Mouse (Mus musculus) hindbrain, embryonic 16.5 days (tissue): ENCODE results near the gene Asb1. TPM values are rescaled to one million over a fixed set of nuclear protein-coding genes. Genes with fewer than 3 reads are reported as not detected.

Experiments
- ATAC-seq: fragments of 200-750 bp; cut with Nextera tagmentation; 2 replicates; pipeline ENCODE4 v1.8.0; 2017; ENCODE audit warnings: moderate TSS enrichment, moderate library complexity
- H3K27ac ChIP-seq: fragments of 300-500 bp; sonication (generic); 2 replicates; pipeline ENCODE4 v1.5.1; 2014; ENCODE audit warnings: low read depth, mild to moderate bottlenecking, control low read depth, low read length, moderate library complexity
- H3K27me3 ChIP-seq: fragments of 300-500 bp; sonication (generic); replicated peaks from 2 replicates; pipeline ENCODE4 v1.6.1; 2014; ENCODE audit warnings: low read length; ENCODE audit not compliant: control insufficient read depth, insufficient read depth
- H3K36me3 ChIP-seq: fragments of 300-500 bp; sonication (generic); 2 replicates; pipeline ENCODE4 v1.6.1; 2014; ENCODE audit warnings: mild to moderate bottlenecking, low read length, moderate library complexity, mixed read lengths; ENCODE audit not compliant: control insufficient read depth, insufficient read depth
- H3K4me1 ChIP-seq: fragments of 300-500 bp; sonication (generic); 2 replicates; pipeline ENCODE4 v1.6.1; 2014; ENCODE audit warnings: low read depth, low read length; ENCODE audit not compliant: control insufficient read depth, insufficient read depth
- H3K4me2 ChIP-seq: fragments of 300-500 bp; sonication (generic); 2 replicates; pipeline ENCODE4 v1.6.1; 2014; ENCODE audit warnings: mild to moderate bottlenecking, low read length, control low read depth, moderate library complexity
- H3K4me3 ChIP-seq: fragments of 300-500 bp; sonication (generic); 2 replicates; pipeline ENCODE4 v1.5.1; 2014; ENCODE audit warnings: mild to moderate bottlenecking, low read length, control low read depth, moderate library complexity
- H3K9ac ChIP-seq: fragments of 300-500 bp; sonication (generic); 2 replicates; pipeline ENCODE4 v1.6.1; 2014; ENCODE audit warnings: low read depth, mild to moderate bottlenecking, control low read depth, low read length, moderate library complexity
- H3K9me3 ChIP-seq: fragments of 300-500 bp; sonication (generic); 2 replicates; pipeline ENCODE4 v1.6.1; 2014; ENCODE audit warnings: mild to moderate bottlenecking, low read length, moderate library complexity; ENCODE audit not compliant: control insufficient read depth
- WGBS: fragments of 180-500 bp; shearing (Covaris S2); extraction: QIAGEN DNeasy Blood & Tissue Kit; methylation state at CpG from one replicate; pipeline ENCODE4 v1.1.7; 2014; 5-methylcytosine and 5-hydroxymethylcytosine counted together
- polyA plus RNA-seq: library from polyadenylated mRNA; unstranded; fragments of >200 nt; fragmentation: Nextera tagmentation; extraction: Ambion mirVana; gene quantifications from 2 replicates; pipeline ENCODE4 v1.2.1, GENCODE M21; 2015

Gene Asb1
- 10.3 and 12.0 TPM in 2 replicates for polyA plus RNA-seq

DNA sequence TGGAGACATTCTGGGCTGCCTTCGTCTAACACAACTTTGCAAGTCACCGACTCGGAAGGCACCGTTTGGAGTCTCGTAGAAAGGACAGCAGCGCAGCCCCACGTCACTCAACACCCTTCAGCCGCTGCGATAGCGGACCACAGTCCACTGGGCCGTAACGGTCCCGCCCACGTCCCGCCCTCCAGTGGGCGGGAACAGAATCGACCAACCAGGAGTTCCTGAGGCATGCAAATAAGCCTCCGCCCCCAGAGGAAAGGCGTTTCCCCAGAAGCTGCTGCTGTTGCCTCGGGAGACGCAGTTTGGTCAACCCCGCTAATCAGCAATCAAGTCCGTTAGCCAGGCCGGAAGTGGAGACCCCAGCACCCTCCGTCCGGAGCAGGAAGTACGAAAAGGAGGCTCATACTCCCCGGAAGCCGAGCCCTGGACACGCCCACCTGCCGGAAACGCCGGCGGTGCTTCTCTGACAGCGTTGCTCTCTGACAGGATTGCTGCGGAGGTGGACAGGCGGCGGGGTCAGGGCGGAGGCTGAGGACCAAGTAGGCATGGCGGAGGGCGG is at the start of gene Asb1:
TSS of gene Asb1 (plus strand) at position 274 of the 556 bp plus-strand sequence.
- Histone ChIP-seq H3K4me3 (peak within 1 kb of the TSS; percentile 61), H3K9me3 (no peaks in the 10 kb centered on the region), H3K36me3 (no peaks in the 10 kb centered on the region), H3K4me2 (peak within 1 kb of the TSS; percentile 88), H3K27ac (no peak within 1 kb of the TSS; the same call in 1 of the 2 replicates), H3K27me3 (peaks cover 5% of the 10 kb centered on the region; the same call in 1 of the 2 replicates), H3K9ac (peak within 1 kb of the TSS; percentile 76), H3K4me1 (peaks cover 12% of the 10 kb centered on the region)
- ATAC-seq, result peak; percentile 98
- under 1% methylated on average over 41 of the region's 41 CpGs for WGBS

DNA sequence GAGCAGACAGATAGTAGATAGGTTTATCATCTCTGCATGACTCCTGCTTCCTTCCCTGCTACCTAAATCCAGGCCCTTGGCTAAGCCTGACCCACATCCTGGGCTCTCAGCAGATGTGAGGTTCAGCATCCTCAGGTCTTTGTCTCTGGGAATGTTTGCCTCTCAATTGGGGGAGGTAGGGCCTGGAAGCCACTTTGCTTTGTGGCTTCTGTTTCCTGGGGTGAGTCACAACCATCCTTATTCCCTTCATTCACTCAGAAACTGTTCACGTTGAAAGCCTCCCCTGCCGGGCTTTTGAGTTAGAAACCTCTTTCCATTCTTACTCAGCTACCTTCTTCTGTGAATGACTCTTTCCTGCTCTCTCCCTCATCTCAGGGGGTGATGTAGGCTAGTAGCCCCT is 47.6 kb upstream of the Asb1 start:
- Histone ChIP-seq H3K4me3 (no peak overlapping the region), H3K9ac (no peak overlapping the region), H3K4me1 (peaks cover 15% of the 10 kb centered on the region), H3K4me2 (no peak overlapping the region), H3K27ac (no peak overlapping the region), H3K36me3 (no peaks in the 10 kb centered on the region), H3K27me3 (no peaks in the 10 kb centered on the region), H3K9me3 (no peaks in the 10 kb centered on the region)
- no peak for ATAC-seq
- 15% methylated on average over 2 of the region's 2 CpGs for WGBS

DNA sequence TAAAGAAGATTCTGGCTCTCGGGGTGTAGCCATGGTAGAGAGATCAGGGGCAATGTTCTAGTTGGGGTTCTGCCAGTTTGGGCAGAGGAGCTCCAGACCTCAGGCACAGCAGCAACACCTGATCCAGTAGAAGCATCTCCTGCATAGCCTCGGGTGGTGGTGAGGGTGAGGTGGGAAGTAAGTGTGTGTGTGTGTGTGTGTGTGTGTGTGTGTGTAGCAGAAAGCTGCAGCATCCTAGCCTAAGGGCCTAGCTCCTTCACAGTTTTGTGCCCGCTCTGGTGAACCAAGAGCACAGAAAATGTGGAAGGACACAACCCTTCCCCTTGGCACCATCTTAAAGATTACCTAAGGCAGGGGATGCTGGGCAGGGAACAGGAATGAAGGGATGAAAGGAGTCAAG is 46.4 kb upstream of the Asb1 start:
- Histone ChIP-seq H3K4me1 (peaks cover 15% of the 10 kb centered on the region), H3K36me3 (no peaks in the 10 kb centered on the region), H3K4me3 (peak overlapping the region; percentile 84), H3K4me2 (peak overlapping the region; percentile 93), H3K9ac (peak overlapping the region; percentile 88), H3K9me3 (no peaks in the 10 kb centered on the region), H3K27me3 (no peaks in the 10 kb centered on the region), H3K27ac (no peak overlapping the region)
- 53% methylated on average over 3 of the region's 3 CpGs for WGBS
- peak; percentile 1 for ATAC-seq

DNA sequence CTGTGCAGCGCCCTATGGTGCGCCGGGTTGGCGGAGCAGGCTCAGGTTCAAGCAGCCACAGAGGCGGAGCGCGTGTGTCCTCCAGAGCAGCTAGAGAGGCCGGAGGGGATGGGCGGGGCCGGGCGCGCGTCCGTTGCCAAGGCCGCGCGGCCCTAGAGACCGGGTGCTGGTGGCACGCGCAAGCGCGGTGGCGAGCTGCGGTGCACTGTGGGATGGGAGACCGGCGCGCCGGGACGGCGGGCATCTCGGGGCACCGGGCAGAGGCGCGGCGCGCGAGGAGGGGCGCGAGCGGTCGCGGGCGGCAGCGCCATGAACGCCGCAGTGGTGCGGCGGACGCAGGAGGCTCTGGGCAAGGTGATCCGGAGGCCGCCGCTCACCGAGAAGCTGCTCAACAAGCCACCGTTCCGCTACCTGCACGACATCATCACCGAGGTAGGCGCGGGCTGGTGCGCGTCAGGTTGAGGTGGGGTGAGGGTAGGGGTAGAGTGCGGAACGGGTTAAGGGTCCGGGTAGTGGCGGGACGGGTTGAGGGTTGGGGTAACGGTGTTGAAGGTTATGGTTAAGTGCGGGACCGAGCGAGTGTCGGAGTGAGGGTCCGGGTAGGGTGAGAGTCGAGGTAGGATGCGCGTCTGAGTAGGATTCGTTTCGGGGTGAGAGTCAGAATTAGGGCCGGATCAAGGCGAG is 45.7 kb upstream of the Asb1 start, which contains the start of gene Traf3ip1:
TSS of gene Traf3ip1 (plus strand) at position 191 of the 684 bp plus-strand sequence.
- peak; percentile 99 for ATAC-seq
- peak within 1 kb of the TSS; percentile 88 for H3K9ac ChIP-seq
- peaks cover 15% of the 10 kb centered on the region for H3K4me1 ChIP-seq
- under 1% methylated on average over 50 of the region's 79 CpGs for WGBS
- H3K27ac ChIP-seq, result peak within 1 kb of the TSS; percentile 31; the same call in 1 of the 2 replicates
- H3K36me3 ChIP-seq, result no peaks in the 10 kb centered on the region
- H3K27me3 ChIP-seq, result no peaks in the 10 kb centered on the region
- H3K4me3 ChIP-seq, result peak within 1 kb of the TSS; percentile 84
- peak within 1 kb of the TSS; percentile 93 for H3K4me2 ChIP-seq
- no peaks in the 10 kb centered on the region for H3K9me3 ChIP-seq

DNA sequence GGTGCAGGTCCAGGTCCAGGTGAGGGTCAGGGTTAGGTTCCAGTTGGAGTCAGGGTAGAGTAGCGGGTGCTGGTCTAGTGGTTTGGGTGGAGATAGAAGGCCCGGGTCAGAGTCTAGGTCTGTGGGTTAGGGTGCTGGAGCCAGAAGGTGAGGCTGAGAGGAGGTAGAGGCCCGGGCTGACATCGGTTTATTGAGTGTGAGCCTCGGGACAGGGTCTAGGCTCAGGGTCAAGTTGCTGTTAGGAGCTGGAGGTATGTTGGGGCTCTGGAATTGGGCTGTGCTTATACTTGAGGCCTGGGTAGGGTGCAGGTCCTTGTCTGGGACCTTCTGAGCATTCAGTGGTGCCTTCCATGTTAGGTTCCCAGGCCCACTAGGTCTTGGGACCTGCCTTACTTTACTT is 45.0 kb upstream of the Asb1 start:
- Histone ChIP-seq H3K9me3 (no peaks in the 10 kb centered on the region), H3K4me3 (peak overlapping the region; percentile 84), H3K27me3 (no peaks in the 10 kb centered on the region), H3K9ac (peak overlapping the region; percentile 88), H3K4me1 (peaks cover 15% of the 10 kb centered on the region), H3K4me2 (peak overlapping the region; percentile 93), H3K27ac (no peak overlapping the region), H3K36me3 (peaks cover 3% of the 10 kb centered on the region; the same call in 1 of the 2 replicates)
- WGBS, result 59% methylated on average over 5 of the region's 5 CpGs
- ATAC-seq, result no peak

DNA sequence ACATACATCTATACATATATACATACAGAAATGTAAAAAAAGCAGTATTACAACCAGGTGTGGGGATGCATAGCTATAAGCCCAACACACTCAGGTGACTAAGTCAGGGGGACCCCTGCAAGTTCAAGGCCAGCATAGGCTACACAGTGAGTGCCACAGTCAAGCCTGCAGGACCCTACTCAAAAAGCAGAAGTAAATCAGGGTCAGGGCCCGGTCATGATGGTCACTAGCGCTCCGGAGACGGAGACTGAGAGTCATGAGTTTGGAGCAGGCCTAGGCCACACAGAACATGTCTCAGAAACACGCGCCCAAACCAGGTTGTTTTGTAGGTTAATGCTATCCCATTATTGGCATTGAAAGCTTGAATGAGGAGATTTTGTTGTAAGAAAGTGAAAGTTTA is 41.8 kb upstream of the Asb1 start:
- Histone ChIP-seq H3K36me3 (peaks cover 13% of the 10 kb centered on the region; the same call in 1 of the 2 replicates), H3K27me3 (no peaks in the 10 kb centered on the region), H3K9me3 (no peaks in the 10 kb centered on the region), H3K4me3 (no peak overlapping the region), H3K4me2 (no peak overlapping the region), H3K9ac (no peak overlapping the region), H3K27ac (no peak overlapping the region), H3K4me1 (peaks cover 15% of the 10 kb centered on the region)
- WGBS, result 97% methylated on average over 6 of the region's 6 CpGs
- no peak for ATAC-seq

DNA sequence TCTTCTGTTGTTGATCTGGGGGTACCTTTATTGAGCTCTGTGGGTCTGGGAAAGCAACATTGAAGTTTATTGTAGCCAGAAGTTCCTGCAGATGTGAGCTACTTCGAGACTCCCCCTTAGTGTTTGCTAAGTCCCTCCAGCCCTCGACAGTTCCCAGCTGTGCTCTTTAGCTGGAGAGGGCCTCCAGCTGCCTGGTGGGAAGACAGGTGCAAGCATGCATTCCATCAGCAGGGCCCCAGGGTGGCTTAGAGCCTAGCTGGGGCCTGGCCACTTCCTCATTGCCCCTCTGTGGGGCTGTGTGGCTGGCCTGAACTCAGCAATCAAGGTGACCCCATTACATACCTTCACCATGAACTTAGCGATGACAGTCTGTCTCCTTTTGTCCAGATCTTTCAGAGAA is 35.7 kb upstream of the Asb1 start:
- H3K9me3 ChIP-seq, result no peaks in the 10 kb centered on the region
- no peak overlapping the region for H3K9ac ChIP-seq
- H3K4me3 ChIP-seq, result no peak overlapping the region
- WGBS, result 78% methylated on average over 3 of the region's 3 CpGs
- no peak overlapping the region for H3K4me2 ChIP-seq
- H3K27me3 ChIP-seq, result no peaks in the 10 kb centered on the region
- H3K36me3 ChIP-seq, result peaks cover 26% of the 10 kb centered on the region
- no peak overlapping the region for H3K27ac ChIP-seq
- no peaks in the 10 kb centered on the region for H3K4me1 ChIP-seq
- no peak for ATAC-seq

DNA sequence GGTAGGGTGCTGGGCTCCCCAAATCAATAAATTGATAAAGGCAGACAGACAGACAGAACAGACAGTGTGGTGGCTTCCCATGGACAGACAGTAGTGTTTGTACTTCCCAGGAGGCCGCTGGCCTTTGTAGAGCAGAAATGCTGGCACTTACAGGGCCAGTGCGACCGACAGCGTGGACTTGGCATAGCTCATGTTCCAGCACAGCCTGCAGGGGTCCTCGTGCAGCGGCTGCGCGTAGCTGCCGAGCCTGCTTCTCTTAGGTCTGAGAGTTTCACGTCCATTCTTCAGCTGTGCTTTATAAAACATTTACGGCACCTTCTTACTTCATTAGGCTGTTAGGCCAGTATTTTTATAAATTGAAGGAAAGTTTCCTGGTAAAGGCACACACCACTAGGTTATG is 25.4 kb upstream of the Asb1 start:
- no peaks in the 10 kb centered on the region for H3K4me1 ChIP-seq
- WGBS, result 68% methylated on average over 11 of the region's 11 CpGs
- H3K36me3 ChIP-seq, result peaks cover 9% of the 10 kb centered on the region
- H3K9ac ChIP-seq, result no peak overlapping the region
- no peak for ATAC-seq
- H3K27me3 ChIP-seq, result no peaks in the 10 kb centered on the region
- H3K9me3 ChIP-seq, result no peaks in the 10 kb centered on the region
- H3K4me3 ChIP-seq, result no peak overlapping the region
- H3K27ac ChIP-seq, result no peak overlapping the region
- H3K4me2 ChIP-seq, result no peak overlapping the region

DNA sequence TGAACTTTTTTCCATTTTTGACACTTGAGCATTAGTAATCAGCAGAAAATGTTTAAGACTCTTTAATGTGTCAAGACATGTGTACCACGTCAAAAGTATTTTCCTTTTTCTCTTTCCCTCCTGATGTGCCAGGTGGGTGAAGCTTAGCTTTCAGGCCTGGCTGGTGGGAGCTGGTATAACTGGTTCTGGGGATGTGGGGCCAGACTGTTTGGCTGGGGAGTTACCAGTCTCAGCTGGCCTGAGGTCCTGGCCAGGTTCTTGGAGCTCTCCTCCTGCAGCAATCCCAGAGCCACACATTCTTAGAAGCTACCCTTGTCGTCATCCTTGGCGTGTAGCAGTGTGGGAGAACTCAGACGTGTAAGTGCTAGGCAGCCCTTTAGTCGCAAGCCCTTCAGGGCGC is 24.7 kb upstream of the Asb1 start:
- ATAC-seq, result no peak
- no peaks in the 10 kb centered on the region for H3K4me1 ChIP-seq
- no peak overlapping the region for H3K4me2 ChIP-seq
- H3K36me3 ChIP-seq, result peaks cover 8% of the 10 kb centered on the region; the same call in 1 of the 2 replicates
- no peak overlapping the region for H3K9ac ChIP-seq
- no peaks in the 10 kb centered on the region for H3K9me3 ChIP-seq
- H3K4me3 ChIP-seq, result no peak overlapping the region
- no peaks in the 10 kb centered on the region for H3K27me3 ChIP-seq
- 96% methylated on average over 6 of the region's 6 CpGs for WGBS
- no peak overlapping the region for H3K27ac ChIP-seq
